Mouse (Mus musculus): ENCODE measurements around the gene Med10.

Med10 gene

DNA sequence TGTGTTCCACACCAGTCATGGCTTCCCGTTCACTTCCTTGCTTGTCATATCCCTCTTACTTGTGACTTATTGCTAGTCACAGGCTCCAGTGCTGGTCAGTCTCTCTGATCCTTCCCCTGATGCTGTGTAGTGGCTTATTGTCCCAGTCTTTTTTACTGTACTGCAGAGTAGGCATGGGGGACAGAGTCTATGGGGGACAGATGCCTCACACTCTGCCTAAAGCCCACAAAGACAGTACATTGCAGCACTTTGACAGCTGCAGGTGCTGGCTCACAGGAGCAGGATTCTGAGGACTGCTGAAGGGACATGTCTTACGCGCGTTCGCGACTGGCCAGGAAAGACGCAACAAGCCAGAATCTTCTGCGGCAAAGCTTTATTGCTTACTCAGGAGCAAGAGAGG, 28.4 kb downstream of the Med10 start:
- no peak for DNase-seq (ENCODE audit: low spot score)

DNA sequence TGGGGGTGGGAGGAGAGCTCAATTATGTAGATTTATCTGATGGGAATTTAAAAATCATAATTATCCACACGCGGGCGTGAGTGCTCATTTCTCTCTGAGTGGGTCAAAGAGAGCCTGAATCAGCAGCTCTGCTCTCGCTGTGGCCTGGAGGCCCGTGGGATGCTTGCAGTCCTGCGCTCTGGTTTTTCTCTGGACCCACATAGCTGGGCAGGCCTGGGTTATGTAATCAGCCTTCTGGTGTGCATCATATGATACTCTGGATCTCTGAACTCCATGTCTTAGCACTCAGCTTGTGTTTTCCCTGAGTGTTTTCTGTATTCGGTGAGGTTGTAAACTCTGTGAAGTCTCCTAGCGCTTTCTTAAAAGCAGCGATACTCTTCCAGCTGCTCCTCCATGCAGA, 30.4 kb downstream of the Med10 start:
- DNase-seq (ENCODE audit: low spot score) = no peak

DNA sequence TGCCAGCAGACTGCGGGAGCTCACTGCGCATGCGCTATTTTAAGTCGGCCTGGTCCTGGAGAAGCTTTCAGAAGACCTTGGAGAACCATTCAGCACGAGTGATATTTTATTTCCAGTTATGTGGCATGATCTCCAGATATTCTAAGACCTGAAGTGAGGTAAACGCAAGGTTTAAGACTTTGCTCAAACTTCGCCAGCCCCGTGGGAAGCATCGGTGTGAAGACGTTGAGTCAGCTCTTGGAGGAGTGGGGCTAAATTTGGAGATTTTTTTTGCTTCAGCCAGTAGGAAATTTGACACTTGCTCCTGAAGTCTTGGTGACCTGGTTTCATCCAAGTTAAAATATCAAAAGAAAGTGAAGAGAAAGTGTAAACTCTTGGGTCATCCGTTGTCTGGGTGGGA, 31.2 kb downstream of the Med10 start:
- DNase-seq (ENCODE audit: low spot score) = no peak

- DNase-seq (ENCODE audit: low spot score) = no peak
Observed at GRCm38 (mm10) chr13:69845592-69845991, 43.4 kb downstream of the Med10 start.

- no peak for DNase-seq (ENCODE audit: low spot score)
Observed at GRCm38 (mm10) chr13:69849579-69849978, 47.4 kb downstream of the Med10 start.

- peak; percentile 13 for DNase-seq (ENCODE audit: low spot score)
Observed at GRCm38 (mm10) chr13:69852313-69852712, 50.1 kb downstream of the Med10 start.

GRCm38 (mm10) chr13:69853425-69854043, 51.3 kb downstream of the Med10 start:
- DNase-seq (ENCODE audit: low spot score) = no peak

DNA sequence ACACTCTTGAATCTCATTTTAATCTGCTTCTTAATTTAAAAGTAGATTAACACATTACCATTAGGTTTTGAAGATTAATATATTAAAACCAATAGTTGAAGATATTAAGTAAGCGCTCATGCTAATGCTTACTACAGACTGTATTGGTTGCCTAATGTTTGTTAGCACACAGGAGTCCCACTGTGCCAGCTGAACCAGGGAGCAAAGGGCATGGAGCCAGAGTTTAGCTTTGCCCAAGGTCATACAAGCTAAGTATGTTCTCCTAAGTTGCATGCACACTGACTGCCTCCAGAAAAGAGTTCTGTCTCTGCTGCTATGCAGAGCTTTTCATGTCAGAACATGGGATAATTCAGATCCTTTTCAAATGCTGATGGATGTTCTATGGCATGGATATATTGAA, 53.7 kb downstream of the Med10 start:
- DNase-seq (ENCODE audit: low spot score) = no peak

GRCm38 (mm10) chr13:69862276-69862675, 60.1 kb downstream of the Med10 start:
- no peak for DNase-seq (ENCODE audit: low spot score)

DNA sequence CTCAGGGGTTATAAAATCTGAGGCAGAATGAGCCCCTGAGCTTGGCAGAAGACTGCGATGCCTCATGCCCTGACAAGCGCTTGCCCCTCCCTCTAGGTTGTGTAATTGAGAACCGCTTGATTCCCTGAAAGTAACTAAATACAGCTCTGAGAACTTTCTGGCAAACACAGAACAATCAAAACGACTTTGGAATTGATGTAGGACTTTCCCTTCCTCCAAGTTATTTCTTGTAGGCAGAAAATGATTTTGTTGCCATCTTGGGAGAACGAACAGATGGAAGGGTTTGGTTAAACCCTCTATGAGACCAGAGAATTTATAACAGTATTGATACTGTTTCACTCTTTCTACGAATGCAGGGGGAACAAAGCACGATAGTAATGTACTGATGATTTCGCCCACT, 62.7 kb downstream of the Med10 start:
- DNase-seq (ENCODE audit: low spot score) = no peak
